Mouse (Mus musculus): ENCODE data around the gene Olfr1368. TPM values are rescaled to one million over a fixed set of nuclear protein-coding genes. Genes with fewer than 3 reads are reported as not detected.

Olfr1368 gene
- polyA plus RNA-seq (2014; fragmentation: Illumina TruSeq; extraction: RNeasy Lipid Tissue Mini Kit (QIAGEN cat#74804)): not detected

GRCm38 (mm10) chr13:21145767-21146166 is at the start of gene Olfr1368:
Olfr1368 (minus strand) TSS chr13:21145867.

GRCm38 (mm10) chr13:21179367-21179723 is 33.7 kb upstream of the Olfr1368 start, which contains the start of gene Trim27:
Trim27 (plus strand) TSS chr13:21179445.

DNA sequence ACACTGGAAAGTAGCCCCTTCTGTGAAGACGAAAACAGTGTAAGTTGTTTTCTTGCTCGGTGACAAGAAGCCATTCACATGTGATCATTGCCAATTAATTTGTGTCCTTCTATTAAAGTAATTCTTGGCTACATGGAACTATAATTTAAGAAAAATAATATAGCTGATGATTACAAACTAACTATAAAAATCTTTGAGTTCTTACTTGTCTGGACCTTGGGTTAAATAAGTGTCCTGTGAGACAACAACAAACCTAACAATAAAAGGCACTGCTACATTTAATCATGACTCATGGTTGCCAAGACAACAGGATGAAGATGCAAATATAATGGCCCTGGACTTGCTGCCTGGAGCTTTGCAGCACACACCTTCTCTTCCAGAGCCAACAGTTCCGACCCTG is 16.3 kb downstream of the Olfr1368 start, which contains the start of gene Olfr263:
Olfr263 (plus strand) TSS at position 301 of the 400 bp plus-strand sequence.

DNA sequence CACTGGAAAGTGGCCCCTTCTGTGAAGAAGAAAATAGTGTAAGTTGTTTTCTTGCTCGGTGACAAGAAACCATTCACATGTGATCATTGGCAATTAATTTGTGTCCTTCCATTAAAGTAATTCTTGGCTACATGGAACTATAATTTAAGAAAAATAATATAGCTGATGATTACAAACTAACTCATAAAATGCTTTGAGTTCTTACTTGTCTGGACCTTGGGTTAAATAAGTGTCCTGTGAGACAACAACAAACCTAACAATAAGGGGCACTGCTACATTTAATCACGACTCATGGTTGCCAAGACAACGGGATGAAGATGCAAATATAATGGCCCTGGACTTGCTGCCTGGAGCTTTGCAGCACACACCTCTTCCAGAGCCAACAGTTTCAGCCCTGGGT is 34.5 kb downstream of the Olfr1368 start, which contains the start of gene Olfr1369-ps1:
Olfr1369-ps1 (plus strand) TSS at position 301 of the 400 bp plus-strand sequence.

Other genes with a start within 250 kb of the Olfr1368 start
- not detected for gene Olfr1370, start 70.9 kb downstream of the Olfr1368 start, polyA plus RNA-seq (2014; fragmentation: Illumina TruSeq; extraction: RNeasy Lipid Tissue Mini Kit (QIAGEN cat#74804))
- not detected for gene Olfr1369-ps1, start 34.4 kb downstream of the Olfr1368 start, polyA plus RNA-seq (2014; fragmentation: Illumina TruSeq; extraction: RNeasy Lipid Tissue Mini Kit (QIAGEN cat#74804))
- gene Olfr263, start 16.2 kb downstream of the Olfr1368 start, polyA plus RNA-seq (2014; fragmentation: Illumina TruSeq; extraction: RNeasy Lipid Tissue Mini Kit (QIAGEN cat#74804)): not detected
- gene Trim27, start 33.6 kb upstream of the Olfr1368 start, polyA plus RNA-seq (2014; fragmentation: Illumina TruSeq; extraction: RNeasy Lipid Tissue Mini Kit (QIAGEN cat#74804)): 55.2 TPM
- gene Gpx5, start 146.9 kb upstream of the Olfr1368 start, polyA plus RNA-seq (2014; fragmentation: Illumina TruSeq; extraction: RNeasy Lipid Tissue Mini Kit (QIAGEN cat#74804)): 1.5 TPM
- gene Gpx6, start 166.3 kb upstream of the Olfr1368 start, polyA plus RNA-seq (2014; fragmentation: Illumina TruSeq; extraction: RNeasy Lipid Tissue Mini Kit (QIAGEN cat#74804)): 0.46 TPM
- not detected for gene Olfr1367, start 201.0 kb upstream of the Olfr1368 start, polyA plus RNA-seq (2014; fragmentation: Illumina TruSeq; extraction: RNeasy Lipid Tissue Mini Kit (QIAGEN cat#74804))
- gene Zscan12, start 217.0 kb upstream of the Olfr1368 start, polyA plus RNA-seq (2014; fragmentation: Illumina TruSeq; extraction: RNeasy Lipid Tissue Mini Kit (QIAGEN cat#74804)): 24.7 TPM

Data from ovary, adult 10 weeks (tissue).